Mouse (Mus musculus): ENCODE results near the gene Slc6a8.

Gene Slc6a8

DNA sequence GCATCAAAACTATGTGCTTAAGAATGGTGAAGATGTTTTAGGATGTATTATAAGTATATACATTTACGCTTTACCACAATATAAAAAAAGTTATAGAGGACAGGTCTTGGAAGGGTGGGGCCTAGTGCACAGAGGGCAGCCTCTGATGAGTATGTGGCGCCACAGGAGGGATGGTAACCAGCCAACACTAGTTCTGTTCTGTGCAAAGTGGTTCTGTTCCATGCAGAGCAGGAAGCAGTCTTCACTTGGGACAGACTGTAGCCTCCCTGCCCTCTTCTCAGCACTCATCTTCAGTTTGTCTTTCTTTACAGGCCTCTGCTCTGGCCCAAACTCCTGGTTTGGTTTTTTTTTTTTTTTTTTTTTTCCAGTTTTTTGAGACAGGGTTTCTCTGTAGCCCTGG lies 11.2 kb downstream of the Slc6a8 start:
- DNase-seq (ENCODE audit: extremely low read depth, low read depth) = no peak

- DNase-seq (ENCODE audit: extremely low read depth, low read depth) = no peak
Measured at GRCm38 (mm10) chrX:73684978-73685377, 12.0 kb downstream of the Slc6a8 start.

DNA sequence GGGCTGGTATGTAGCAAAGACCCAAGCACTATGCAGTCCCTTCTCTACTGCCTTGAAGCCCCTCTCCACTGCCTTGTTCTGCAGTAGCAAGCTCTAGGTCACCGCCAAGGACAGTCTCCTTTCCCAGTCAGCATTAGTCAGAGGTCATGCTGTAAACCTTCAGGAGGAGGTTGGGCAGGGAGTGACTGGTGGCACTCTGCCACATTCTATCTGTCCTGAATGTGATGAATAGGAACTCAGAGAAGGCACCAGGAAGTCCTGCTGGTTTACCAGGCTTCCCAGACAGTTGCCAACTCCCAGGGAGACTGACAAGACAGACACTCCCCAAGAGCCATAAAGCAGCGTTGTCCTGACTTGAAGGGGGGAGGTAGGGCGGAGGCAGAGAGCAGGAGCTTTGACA lies 12.7 kb downstream of the Slc6a8 start:
- DNase-seq (ENCODE audit: extremely low read depth, low read depth) = no peak

GRCm38 (mm10) chrX:73690917-73691629 lies 18.1 kb downstream of the Slc6a8 start:
- DNase-seq (ENCODE audit: extremely low read depth, low read depth) = no peak

DNA sequence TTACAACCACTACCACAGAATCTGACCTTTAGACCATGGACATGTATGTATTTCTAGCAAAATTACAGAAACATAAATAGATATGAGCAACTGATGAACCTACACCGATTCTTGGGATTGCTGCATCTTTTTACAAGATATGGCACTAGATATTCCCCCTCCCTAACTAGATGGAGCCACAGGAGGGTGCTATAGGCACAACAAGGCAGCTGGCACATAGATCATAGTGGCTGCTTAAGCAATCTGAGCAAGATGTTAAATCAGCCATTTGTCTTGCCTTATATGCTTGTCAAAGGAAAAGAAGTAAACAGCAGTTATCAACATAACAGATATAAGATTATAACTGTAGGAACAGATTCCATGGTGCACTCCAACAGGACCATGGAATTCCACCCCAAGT lies 27.5 kb downstream of the Slc6a8 start:
- no peak for DNase-seq (ENCODE audit: extremely low read depth, low read depth)

GRCm38 (mm10) chrX:73715476-73716108 lies 42.6 kb downstream of the Slc6a8 start:
- DNase-seq (ENCODE audit: extremely low read depth, low read depth) = peak; percentile 65

DNA sequence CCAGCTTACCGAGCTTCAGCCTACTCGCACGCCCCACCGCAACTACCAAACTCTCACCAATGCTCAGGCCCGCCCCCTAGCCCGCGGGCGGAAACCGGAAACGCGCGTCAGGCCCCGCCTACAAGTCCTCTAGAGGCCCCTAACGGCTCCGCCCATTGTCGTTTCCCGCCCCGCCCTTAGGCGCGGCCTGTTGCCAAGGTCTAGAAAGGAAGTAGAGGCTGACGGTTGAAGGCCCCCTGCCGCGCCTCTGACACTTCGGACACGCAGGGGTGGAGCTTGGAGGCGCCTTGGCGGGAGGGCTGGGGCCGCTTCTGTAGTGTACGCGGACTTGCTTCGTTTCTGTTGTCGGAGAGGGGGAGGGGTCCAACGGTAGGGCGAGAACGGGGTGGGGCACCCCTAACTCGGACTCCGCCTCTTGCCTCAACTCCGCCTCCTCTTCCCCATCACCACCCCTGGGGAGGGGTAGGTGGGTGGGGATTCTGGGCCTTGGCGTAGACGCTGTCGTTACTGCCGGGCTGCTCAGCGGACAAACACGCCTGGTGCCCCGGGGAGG lies 43.2 kb downstream of the Slc6a8 start, which contains the start of the genes Bcap31 and Abcd1:
Gene Bcap31, minus strand, starts transcription at position 67 of the 553 bp plus-strand sequence.
Gene Abcd1, plus strand, starts transcription at position 489 of the 553 bp plus-strand sequence.
- DNase-seq (ENCODE audit: extremely low read depth, low read depth) = peak; percentile 95

DNA sequence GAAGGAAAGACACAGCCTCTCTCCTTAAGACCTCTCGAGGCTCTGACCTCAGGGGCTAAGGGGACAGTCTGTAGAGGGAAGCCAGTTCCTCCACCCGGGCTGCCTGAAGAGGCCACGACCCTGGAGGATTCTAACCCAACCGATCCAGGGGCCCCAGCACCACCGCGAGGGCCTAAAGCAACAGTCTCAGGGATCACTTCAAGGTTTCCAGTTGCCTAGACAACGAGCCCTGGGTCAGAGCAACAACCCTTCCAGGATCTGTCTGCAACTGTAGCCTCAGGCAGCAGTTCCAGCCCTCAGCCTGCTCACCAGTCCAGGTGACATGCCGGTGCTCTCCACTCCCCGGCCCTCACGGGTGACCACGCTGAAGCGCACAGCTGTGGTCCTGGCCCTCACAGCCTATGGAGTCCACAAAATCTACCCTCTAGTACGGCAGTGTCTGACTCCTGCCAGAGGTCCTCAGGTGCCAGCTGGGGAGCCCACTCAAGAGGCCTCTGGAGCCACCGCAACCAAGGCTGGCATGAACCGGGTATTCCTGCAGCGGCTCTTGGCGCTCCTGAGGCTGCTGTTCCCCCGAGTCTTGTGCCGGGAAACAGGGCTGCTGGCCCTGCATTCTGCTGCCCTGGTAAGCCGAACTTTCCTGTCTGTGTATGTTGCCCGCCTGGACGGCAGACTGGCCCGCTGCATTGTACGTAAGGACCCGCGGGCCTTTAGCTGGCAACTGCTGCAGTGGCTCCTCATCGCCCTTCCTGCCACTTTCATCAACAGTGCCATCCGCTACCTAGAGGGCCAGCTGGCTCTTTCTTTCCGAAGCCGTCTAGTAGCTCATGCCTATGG lies 44.0 kb downstream of the Slc6a8 start:
- no peak for DNase-seq (ENCODE audit: extremely low read depth, low read depth)

DNA sequence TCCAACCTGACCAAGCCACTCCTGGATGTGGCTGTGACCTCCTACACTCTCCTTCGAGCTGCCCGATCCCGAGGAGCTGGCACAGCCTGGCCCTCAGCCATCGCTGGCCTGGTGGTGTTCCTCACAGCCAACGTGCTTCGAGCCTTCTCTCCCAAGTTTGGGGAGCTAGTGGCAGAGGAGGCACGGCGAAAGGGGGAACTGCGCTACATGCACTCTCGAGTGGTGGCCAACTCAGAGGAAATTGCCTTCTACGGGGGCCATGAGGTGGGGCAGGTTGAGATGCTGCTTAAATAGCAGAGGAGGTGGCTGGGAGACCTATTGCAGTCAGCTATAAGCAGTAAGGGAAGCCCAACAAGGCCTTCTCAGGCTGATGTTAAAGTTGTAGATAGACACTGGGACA lies 44.7 kb downstream of the Slc6a8 start:
- peak; percentile 49 for DNase-seq (ENCODE audit: extremely low read depth, low read depth)

DNA sequence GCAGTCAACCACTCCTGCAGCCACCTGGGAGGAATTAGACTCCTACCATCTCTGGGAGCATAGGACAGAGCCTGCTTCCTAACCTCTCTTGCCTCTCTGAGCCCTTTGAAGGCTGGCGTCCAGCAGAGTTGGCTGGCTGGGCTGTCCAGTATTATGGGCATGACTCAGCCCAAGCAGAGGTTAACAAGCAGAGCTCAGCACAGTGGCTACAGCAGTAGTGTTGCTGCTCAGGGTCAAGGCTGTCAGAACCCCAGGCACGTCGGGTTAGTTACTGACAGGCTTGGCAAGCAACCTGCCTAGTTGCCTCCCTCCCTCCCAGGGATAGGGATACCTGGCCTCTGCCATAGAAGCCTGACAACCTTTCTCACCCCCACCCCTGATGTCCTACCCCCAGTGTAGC lies 45.3 kb downstream of the Slc6a8 start:
- no peak for DNase-seq (ENCODE audit: extremely low read depth, low read depth)

DNA sequence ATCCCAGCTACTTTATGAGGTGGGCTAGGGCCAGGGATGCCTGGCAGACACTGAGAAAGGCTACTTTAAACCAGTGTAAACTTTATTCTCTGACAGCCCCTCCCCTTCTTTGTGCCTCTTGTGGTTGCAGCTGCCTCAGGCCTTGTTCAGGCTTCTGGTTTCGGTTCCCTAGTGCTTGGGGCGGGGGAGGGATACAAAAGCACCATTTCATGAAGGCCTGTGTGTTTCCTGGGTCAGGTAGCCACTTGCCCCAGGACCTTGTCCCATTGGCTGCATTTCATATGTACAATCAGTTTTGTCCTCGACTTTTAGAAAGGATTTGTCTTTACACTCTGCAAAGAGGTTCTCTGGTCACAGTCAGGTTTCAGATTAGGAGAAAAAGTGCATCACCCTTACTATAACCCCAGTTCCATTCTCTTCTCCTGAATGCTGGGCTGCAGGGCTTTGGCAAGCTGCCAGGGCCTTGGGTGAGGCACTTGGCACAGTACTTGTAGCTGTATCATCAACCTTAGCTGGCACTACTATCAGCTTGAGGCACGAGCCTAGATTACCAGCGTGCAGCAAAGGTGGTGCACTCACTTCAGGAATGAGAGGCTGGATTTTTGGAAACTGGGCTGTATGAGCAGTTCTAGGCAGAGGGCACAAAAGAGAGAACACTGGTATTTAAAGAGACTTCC lies 45.9 kb downstream of the Slc6a8 start:
- DNase-seq (ENCODE audit: extremely low read depth, low read depth) = no peak

DNA sequence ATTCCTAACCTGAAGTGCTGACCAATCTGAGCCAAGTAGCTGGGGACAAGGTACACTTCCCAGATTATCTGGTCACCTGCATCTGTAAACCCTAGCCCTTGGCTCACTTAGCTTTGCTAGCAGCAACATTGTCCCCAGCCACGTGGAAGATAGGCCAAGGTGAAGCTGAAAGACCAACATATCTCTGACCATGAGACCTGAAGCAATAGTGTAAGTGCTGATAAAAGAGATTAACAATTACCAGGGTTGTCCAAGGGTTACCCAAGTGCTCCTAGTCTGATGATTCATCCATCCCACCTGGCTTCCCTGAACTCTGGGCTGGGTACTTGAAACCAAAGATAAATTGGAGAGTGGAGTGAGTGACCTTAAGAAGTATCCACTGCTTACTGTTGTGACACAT lies 58.0 kb downstream of the Slc6a8 start:
- DNase-seq (ENCODE audit: extremely low read depth, low read depth) = no peak

Measured in MEL-GATA-1-ER (cell line).